18 mouse cellular contexts compared by ENCODE assay signal in genomic region chr11:31355737-31356136, GRCm38 (mm10). TPM values are rescaled to one million over a fixed set of nuclear protein-coding genes. Genes with fewer than 3 reads are reported as not detected.
"Had no signal": no experiment of that assay in that cellular context is flagged by ENCODE, and none has a peak within 500 bp of the region (broad histone marks: within the 10 kb centered on the region; RNA-seq: fewer than 3 reads in every experiment).

No protein-coding gene starts in this region.

- H3K36me3 ChIP-seq: limb, embryonic 15.5 days; midbrain, embryonic 10.5 days had no signal

- ATAC-seq: inflammation-experienced regulatory T-cells, adult 6 months; intestine, postnatal 0 days had no signal

- H3K9me3 ChIP-seq: limb, embryonic 15.5 days; midbrain, embryonic 10.5 days had no signal

- H3K4me3 ChIP-seq: limb, embryonic 15.5 days; midbrain, embryonic 10.5 days; myocyte had no signal

- DNase-seq: kidney, adult 9 months; kidney, postnatal 36 days; layer of hippocampus, adult 9-11 months; left cerebral cortex, postnatal 4 days; lung, adult 2 months; midbrain, embryonic 14.5 days; retina, postnatal 1 day; right cerebral cortex, postnatal 4 days; spleen, adult 18-20 months; thymus, adult 18-20 months; thymus, postnatal 25 days had no signal

- H3K27me3 ChIP-seq: limb, embryonic 15.5 days had no signal

- H3K4me1 ChIP-seq: limb, embryonic 15.5 days; midbrain, embryonic 10.5 days had no signal

- H3K9ac ChIP-seq: limb, embryonic 15.5 days had no signal

- H3K27ac ChIP-seq: kidney, postnatal 0 days; limb, embryonic 15.5 days; midbrain, embryonic 10.5 days had no signal

- H3K4me2 ChIP-seq: limb, embryonic 15.5 days had no signal

RNA-seq across cellular contexts. Expression of gene Stc2, which starts 14.1 kb away (rescaled TPM):
- total RNA-seq: neutrophil, adult 5-6 weeks had no signal
